Mouse (Mus musculus) thymus, postnatal 14 days (tissue): Measurements from ENCODE around the gene Syt6.
"Not testable (repeated sequence)": the region's sequence is repeated elsewhere in the genome, so short reads cannot be mapped to it uniquely, and the experiment has no call there.

Experiments
- DNase-seq: peaks from one replicate; pipeline ENCODE4 v3.0.0; 2021

The Syt6 gene

GRCm38 (mm10) chr3:103601561-103601960 lies 26.5 kb downstream of the Syt6 start:
- no peak for DNase-seq

- no peak for DNase-seq
These were observed 31.1 kb downstream of the Syt6 start for GRCm38 (mm10) chr3:103606045-103606597.

GRCm38 (mm10) chr3:103606660-103607595 lies 31.9 kb downstream of the Syt6 start:
- DNase-seq: no peak

GRCm38 (mm10) chr3:103610231-103610630 lies 35.2 kb downstream of the Syt6 start:
- no peak for DNase-seq

- no peak for DNase-seq
These were observed 37.8 kb downstream of the Syt6 start for GRCm38 (mm10) chr3:103612636-103613355.

GRCm38 (mm10) chr3:103615621-103616020 lies 40.6 kb downstream of the Syt6 start:
- no peak for DNase-seq

GRCm38 (mm10) chr3:103616981-103617380 lies 42.0 kb downstream of the Syt6 start:
- DNase-seq: no peak

- no peak for DNase-seq
These were observed 45.1 kb downstream of the Syt6 start for GRCm38 (mm10) chr3:103620101-103620500.

GRCm38 (mm10) chr3:103623893-103624470 lies 49.0 kb downstream of the Syt6 start:
- DNase-seq: no peak

- DNase-seq: no peak
These were observed 49.6 kb downstream of the Syt6 start for GRCm38 (mm10) chr3:103624591-103625051.

GRCm38 (mm10) chr3:103625169-103625568 lies 50.1 kb downstream of the Syt6 start:
- no peak for DNase-seq

GRCm38 (mm10) chr3:103626481-103626880 lies 51.5 kb downstream of the Syt6 start:
- no peak for DNase-seq

GRCm38 (mm10) chr3:103627661-103628060 lies 52.6 kb downstream of the Syt6 start:
- DNase-seq: no peak

GRCm38 (mm10) chr3:103633124-103633523 lies 58.1 kb downstream of the Syt6 start:
- no peak for DNase-seq

- no peak for DNase-seq
These were observed 58.8 kb downstream of the Syt6 start for GRCm38 (mm10) chr3:103633831-103634230.

GRCm38 (mm10) chr3:103634256-103634655 lies 59.2 kb downstream of the Syt6 start:
- no peak for DNase-seq

- DNase-seq: no peak
These were observed 62.6 kb downstream of the Syt6 start for GRCm38 (mm10) chr3:103637641-103638040.

GRCm38 (mm10) chr3:103640226-103640803 lies 65.3 kb downstream of the Syt6 start:
- DNase-seq: no peak

GRCm38 (mm10) chr3:103641301-103641700 lies 66.3 kb downstream of the Syt6 start:
- peak; percentile 85 for DNase-seq

- DNase-seq: not testable (repeated sequence)
These were observed 70.9 kb downstream of the Syt6 start, which contains the start of gene Atg4a-ps for GRCm38 (mm10) chr3:103645968-103646367. Gene Atg4a-ps (minus strand): TSS chr3:103646068.

- no peak for DNase-seq
These were observed 72.3 kb downstream of the Syt6 start for GRCm38 (mm10) chr3:103647164-103647867.

- no peak for DNase-seq
These were observed 73.5 kb downstream of the Syt6 start for GRCm38 (mm10) chr3:103648486-103648885.
